Mouse (Mus musculus) intestine, postnatal 0 days (tissue): Measurements from ENCODE around the gene Lamtor1. TPM values are rescaled to one million over a fixed set of nuclear protein-coding genes. Genes with fewer than 3 reads are reported as not detected.

ENCODE experiments used
- ATAC-seq: fragments of 200-750 bp; cut with Nextera tagmentation; 2 replicates; pipeline ENCODE4 v1.8.0; 2017; ENCODE audit warnings: mild to moderate bottlenecking, moderate TSS enrichment, moderate library complexity
- H3K27ac ChIP-seq: fragments of 300-500 bp; sonication (generic); 2 replicates; pipeline ENCODE4 v1.5.1; 2014; ENCODE audit warnings: mild to moderate bottlenecking, low read depth, low read length, moderate library complexity
- H3K27me3 ChIP-seq: fragments of 300-500 bp; sonication (generic); replicated peaks from 2 replicates; pipeline ENCODE4 v1.6.1; 2014; ENCODE audit warnings: low read length, mixed read lengths; ENCODE audit not compliant: control insufficient read depth, insufficient read depth
- H3K36me3 ChIP-seq: fragments of 300-500 bp; sonication (generic); 2 replicates; pipeline ENCODE4 v1.6.1; 2014; ENCODE audit warnings: mild to moderate bottlenecking, moderate library complexity; ENCODE audit not compliant: control insufficient read depth, insufficient read depth
- H3K4me1 ChIP-seq: fragments of 300-500 bp; sonication (generic); replicated peaks from 2 replicates; pipeline ENCODE4 v1.6.1; 2014; ENCODE audit warnings: antibody characterized with exemption, low read length, mixed read lengths; ENCODE audit not compliant: control insufficient read depth, insufficient read depth
- H3K4me2 ChIP-seq: fragments of 300-500 bp; sonication (generic); replicated peaks from 2 replicates; pipeline ENCODE4 v1.6.1; 2014; ENCODE audit warnings: low read depth, mild to moderate bottlenecking, moderate library complexity
- H3K4me3 ChIP-seq: fragments of 300-500 bp; sonication (generic); 2 replicates; pipeline ENCODE4 v1.5.1; 2014; ENCODE audit warnings: low read depth, low read length
- H3K9ac ChIP-seq: fragments of 300-500 bp; sonication (generic); 2 replicates; pipeline ENCODE4 v1.6.1; 2014; ENCODE audit warnings: mild to moderate bottlenecking, low read depth, low read length
- H3K9me3 ChIP-seq: fragments of 300-500 bp; sonication (generic); 2 replicates; pipeline ENCODE4 v1.6.1; 2016; ENCODE audit warnings: mixed run types; ENCODE audit not compliant: control insufficient read depth
- CTCF ChIP-seq: sonication (generic); IDR thresholded peaks from 2 replicates; pipeline ENCODE4 v1.5.1; 2016; ENCODE audit warnings: low read depth, mild to moderate bottlenecking, control low read depth, antibody characterized with exemption, moderate library complexity
- WGBS: fragments of 180-500 bp; shearing (Covaris S2); extraction: QIAGEN DNeasy Blood & Tissue Kit; methylation state at CpG from one replicate; pipeline ENCODE4 v1.1.7; 2014; 5-methylcytosine and 5-hydroxymethylcytosine counted together
- microRNA-seq: library from miRNA; unstranded; fragments of <30 nt; microRNA quantifications from one replicate; pipeline ENCODE4, GENCODE M21; 2016
- polyA plus RNA-seq: library from polyadenylated mRNA; unstranded; fragments of >200 nt; fragmentation: Nextera tagmentation; extraction: Ambion mirVana; gene quantifications from 2 replicates; pipeline ENCODE4 v1.2.1, GENCODE M21; 2015

Lamtor1 gene
- polyA plus RNA-seq, 1 experiment from 2014 or later, result 179 TPM

- WGBS, result 28% methylated on average over 2 of the region's 2 CpGs
- ATAC-seq, result no peak
- Histone ChIP-seq H3K4me1 (peaks cover 14% of the 10 kb centered on the region; the same call in 1 of the 2 replicates), H3K4me2 (peak overlapping the region; percentile 88), H3K9me3 (no peaks in the 10 kb centered on the region), H3K4me3 (peak overlapping the region; percentile 71), H3K36me3 (no peaks in the 10 kb centered on the region), H3K27ac (peak overlapping the region; percentile 99), H3K27me3 (no peaks in the 10 kb centered on the region), H3K9ac (peak overlapping the region; percentile 74)
- no peak for TF ChIP-seq CTCF
Measured at GRCm38 (mm10) chr7:101971721-101972120, 66.0 kb downstream of the Lamtor1 start.

GRCm38 (mm10) chr7:101973730-101974129 lies 68.0 kb downstream of the Lamtor1 start:
- H3K27ac ChIP-seq, result peak overlapping the region; percentile 41
- no peak overlapping the region for H3K4me3 ChIP-seq
- H3K4me2 ChIP-seq, result peak overlapping the region; percentile 17; the same call in 1 of the 2 replicates
- no peak for TF ChIP-seq CTCF
- H3K4me1 ChIP-seq, result peaks cover 14% of the 10 kb centered on the region; the same call in 1 of the 2 replicates
- no peak overlapping the region; the same call in 1 of the 2 replicates for H3K9ac ChIP-seq
- H3K9me3 ChIP-seq, result no peaks in the 10 kb centered on the region
- ATAC-seq, result no peak
- 0 out of 2 replicates have a peak, but pooled peaks cover 8% of the 10 kb centered on the region for H3K36me3 ChIP-seq
- WGBS, result 48% methylated on average over 3 of the region's 3 CpGs
- no peaks in the 10 kb centered on the region for H3K27me3 ChIP-seq

GRCm38 (mm10) chr7:101974505-101974904 lies 68.8 kb downstream of the Lamtor1 start:
- Histone ChIP-seq H3K27ac (no peak overlapping the region), H3K27me3 (no peaks in the 10 kb centered on the region), H3K4me2 (no peak overlapping the region), H3K4me3 (no peak overlapping the region), H3K4me1 (peaks cover 14% of the 10 kb centered on the region; the same call in 1 of the 2 replicates), H3K9ac (no peak overlapping the region), H3K9me3 (no peaks in the 10 kb centered on the region), H3K36me3 (0 out of 2 replicates have a peak, but pooled peaks cover 8% of the 10 kb centered on the region)
- TF ChIP-seq CTCF, result no peak
- 30% methylated on average over 2 of the region's 2 CpGs for WGBS
- ATAC-seq, result no peak

Small RNA genes within 50 kb of the gene (microRNA-seq; reads per million reads assigned to microRNA genes)
- not detected for gene Gm22655

Other genes with a start within 250 kb of the Lamtor1 start
- gene Clpb, start 242.3 kb upstream of the Lamtor1 start, polyA plus RNA-seq, result 14.3 and 14.9 TPM in 2 replicates
- 2.7 and 3.2 TPM in 2 replicates for gene Phox2a, start 87.6 kb upstream of the Lamtor1 start, polyA plus RNA-seq
- gene Inppl1, start 67.7 kb upstream of the Lamtor1 start, polyA plus RNA-seq, result 18.2 and 25.8 TPM in 2 replicates
- gene Folr2, start 48.7 kb upstream of the Lamtor1 start, polyA plus RNA-seq, result 1.1 and 1.2 TPM in 2 replicates
- 56.2 and 58.1 TPM in 2 replicates for gene Anapc15, start 42.2 kb upstream of the Lamtor1 start, polyA plus RNA-seq
- 521 and 623 TPM in 2 replicates for gene Folr1, start 35.1 kb upstream of the Lamtor1 start, polyA plus RNA-seq
- 0.20 and 0.25 TPM in 2 replicates for gene Tomt, start 455 bp downstream of the Lamtor1 start, polyA plus RNA-seq
- 3.1 and 3.6 TPM in 2 replicates for gene Lrrc51, start 28.0 kb downstream of the Lamtor1 start, polyA plus RNA-seq
- gene Numa1, start 28.2 kb downstream of the Lamtor1 start, polyA plus RNA-seq, result 17.0 and 19.2 TPM in 2 replicates
- 5.2 and 5.8 TPM in 2 replicates for gene Il18bp, start 112.8 kb downstream of the Lamtor1 start, polyA plus RNA-seq
- gene Rnf121, start 159.6 kb downstream of the Lamtor1 start, polyA plus RNA-seq, result 21.9 and 22.3 TPM in 2 replicates
- gene Xndc1, start 159.6 kb downstream of the Lamtor1 start, polyA plus RNA-seq, result 4.4 and 6.1 TPM in 2 replicates
- gene Xntrpc, start 159.8 kb downstream of the Lamtor1 start, polyA plus RNA-seq, result 0.16 TPM in 1 of 2 replicates, not detected in the other
- 0.05 TPM in 1 of 2 replicates, not detected in the other for gene Trpc2, start 177.2 kb downstream of the Lamtor1 start, polyA plus RNA-seq
- gene Art1, start 195.8 kb downstream of the Lamtor1 start, polyA plus RNA-seq, result 0.13 TPM in 1 of 2 replicates, not detected in the other
- gene Art5, start 203.6 kb downstream of the Lamtor1 start, polyA plus RNA-seq, result 0.09 and 0.20 TPM in 2 replicates
- not detected in 2 replicates for gene Chrna10, start 210.9 kb downstream of the Lamtor1 start, polyA plus RNA-seq